Mouse (Mus musculus) spleen, adult 2 months (tissue): ENCODE results near the gene Gab2.

Experiments used
- CTCF ChIP-seq: fragments of 200-500 bp; IDR thresholded peaks from 2 replicates; pipeline ENCODE4 v1.5.1; 2011; ENCODE audit warnings: mild to moderate bottlenecking, inconsistent platforms; ENCODE audit not compliant: insufficient read depth, insufficient read length, insufficient replicate concordance; ENCODE audit errors: extremely low read depth
- POLR2A ChIP-seq: fragments of 200-500 bp; IDR thresholded peaks from 2 replicates; pipeline ENCODE4 v1.6.1; 2011; ENCODE audit warnings: low read depth, low read length, inconsistent platforms

- TF ChIP-seq POLR2A (no peak), CTCF (no peak)
These were observed 267.4 kb downstream of the Gab2 start for GRCm38 (mm10) chr7:97348836-97349235.
